Mouse (Mus musculus) midbrain, embryonic 10.5 days (tissue): ENCODE measurements around the gene Gp1ba. TPM values are rescaled to one million over a fixed set of nuclear protein-coding genes. Genes with fewer than 3 reads are reported as not detected.

ENCODE experiments used
- DNase-seq: peaks from one replicate; pipeline ENCODE4 v3.0.0-alpha.2; 2017; ENCODE audit warnings: low spot score
- H3K27ac ChIP-seq: fragments of 300-500 bp; sonication (generic); replicated peaks from 2 replicates; pipeline ENCODE4 v1.5.1; 2016; ENCODE audit warnings: mild to moderate bottlenecking
- H3K27me3 ChIP-seq: fragments of 300-500 bp; sonication (generic); 2 replicates; pipeline ENCODE4 v1.6.1; 2016; ENCODE audit warnings: low read depth, mild to moderate bottlenecking; ENCODE audit not compliant: poor library complexity, severe bottlenecking
- H3K36me3 ChIP-seq: fragments of 300-500 bp; sonication (generic); 2 replicates; pipeline ENCODE4 v1.6.1; 2016; ENCODE audit warnings: mild to moderate bottlenecking, moderate library complexity
- H3K4me1 ChIP-seq: fragments of 300-500 bp; sonication (generic); 2 replicates; pipeline ENCODE4 v1.6.1; 2016
- H3K4me3 ChIP-seq: fragments of 300-500 bp; sonication (generic); 2 replicates; pipeline ENCODE4 v1.5.1; 2016; ENCODE audit warnings: mild to moderate bottlenecking, moderate library complexity
- H3K9me3 ChIP-seq: fragments of 300-500 bp; sonication (generic); replicated peaks from 2 replicates; pipeline ENCODE4 v1.6.1; 2016; ENCODE audit warnings: mild to moderate bottlenecking
- WGBS: fragments of 180-500 bp; shearing (Covaris S2); methylation state at CpG from one replicate; pipeline ENCODE4 v1.1.7; 2016; 5-methylcytosine and 5-hydroxymethylcytosine counted together
- polyA plus RNA-seq: library from polyadenylated mRNA; unstranded; fragments of >200 nt; fragmentation: Nextera tagmentation; extraction: Ambion mirVana; gene quantifications from 2 replicates; pipeline ENCODE4 v1.2.1, GENCODE M21; 2016

Gp1ba gene
- polyA plus RNA-seq, 1 experiment from 2014 or later, result 0.44 TPM

DNA sequence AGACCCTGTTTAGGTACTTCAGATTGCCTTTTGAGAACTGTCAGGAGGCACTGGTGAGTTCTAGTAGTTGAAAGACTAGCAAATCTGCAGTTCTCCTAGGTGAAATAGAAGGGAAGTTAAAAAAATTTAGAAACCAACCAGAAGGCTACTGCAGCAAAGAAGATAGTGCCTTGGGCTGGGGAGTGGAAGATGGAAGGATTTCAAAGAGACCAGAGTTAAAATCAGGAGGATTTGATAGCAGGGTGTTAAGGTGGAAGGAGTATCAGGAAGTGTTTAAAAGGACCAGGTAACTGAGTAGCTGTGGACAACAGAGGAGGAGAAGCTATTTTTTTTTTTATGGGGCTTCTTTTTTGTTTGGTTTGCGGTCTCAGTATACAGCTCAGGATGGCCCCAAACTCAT, 1.2 kb upstream of the Gp1ba start:
- no peak overlapping the region for H3K27ac ChIP-seq
- WGBS, result 92% methylated on average over 1 of the region's 1 CpGs
- no peak overlapping the region for H3K4me3 ChIP-seq
- H3K36me3 ChIP-seq, result peaks cover 1% of the 10 kb centered on the region; the same call in 1 of the 2 replicates
- H3K27me3 ChIP-seq, result no peaks in the 10 kb centered on the region
- no peaks in the 10 kb centered on the region for H3K9me3 ChIP-seq
- H3K4me1 ChIP-seq, result no peaks in the 10 kb centered on the region
- DNase-seq, result no peak

DNA sequence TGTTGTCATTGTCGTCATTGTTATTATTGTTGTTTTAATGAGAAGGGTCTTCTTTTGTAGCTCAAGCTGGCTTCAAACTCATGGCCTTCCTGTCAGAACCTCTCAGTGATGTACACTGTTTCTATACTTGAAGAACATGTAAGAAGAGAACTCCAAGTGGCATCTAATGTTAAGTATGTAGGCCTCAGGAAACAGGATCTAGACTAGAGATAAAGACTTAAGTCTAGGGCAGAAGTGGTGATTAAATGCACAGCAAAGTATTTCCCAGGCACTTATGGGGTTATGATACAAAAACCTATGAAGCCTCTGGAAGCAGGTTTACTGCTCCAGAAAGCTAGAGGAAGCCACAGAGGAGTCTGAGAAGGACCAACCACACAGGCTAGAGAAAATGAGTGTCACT, 629 bp upstream of the Gp1ba start:
- Histone ChIP-seq H3K27me3 (no peaks in the 10 kb centered on the region), H3K36me3 (peaks cover 7% of the 10 kb centered on the region), H3K4me1 (no peaks in the 10 kb centered on the region), H3K27ac (no peak overlapping the region), H3K4me3 (no peak overlapping the region), H3K9me3 (no peaks in the 10 kb centered on the region)
- WGBS, result 88% methylated on average over 1 of the region's 1 CpGs
- DNase-seq, result no peak

DNA sequence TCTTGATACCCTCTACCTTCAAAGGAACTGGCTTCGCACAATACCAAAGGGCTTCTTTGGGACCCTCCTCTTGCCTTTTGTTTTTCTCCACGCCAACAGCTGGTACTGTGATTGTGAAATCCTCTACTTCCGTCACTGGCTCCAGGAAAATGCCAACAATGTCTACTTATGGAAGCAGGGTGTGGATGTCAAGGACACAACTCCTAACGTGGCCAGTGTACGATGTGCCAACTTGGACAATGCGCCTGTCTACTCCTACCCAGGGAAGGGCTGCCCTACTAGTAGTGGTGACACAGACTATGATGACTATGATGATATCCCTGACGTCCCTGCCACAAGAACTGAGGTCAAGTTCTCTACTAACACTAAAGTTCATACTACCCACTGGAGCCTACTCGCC, 1.1 kb downstream of the Gp1ba start:
- H3K27me3 ChIP-seq, result no peaks in the 10 kb centered on the region
- DNase-seq, result no peak
- peaks cover 23% of the 10 kb centered on the region for H3K36me3 ChIP-seq
- 82% methylated on average over 8 of the region's 8 CpGs for WGBS
- H3K4me1 ChIP-seq, result no peaks in the 10 kb centered on the region
- H3K4me3 ChIP-seq, result no peak overlapping the region
- H3K27ac ChIP-seq, result no peak overlapping the region
- H3K9me3 ChIP-seq, result no peaks in the 10 kb centered on the region

DNA sequence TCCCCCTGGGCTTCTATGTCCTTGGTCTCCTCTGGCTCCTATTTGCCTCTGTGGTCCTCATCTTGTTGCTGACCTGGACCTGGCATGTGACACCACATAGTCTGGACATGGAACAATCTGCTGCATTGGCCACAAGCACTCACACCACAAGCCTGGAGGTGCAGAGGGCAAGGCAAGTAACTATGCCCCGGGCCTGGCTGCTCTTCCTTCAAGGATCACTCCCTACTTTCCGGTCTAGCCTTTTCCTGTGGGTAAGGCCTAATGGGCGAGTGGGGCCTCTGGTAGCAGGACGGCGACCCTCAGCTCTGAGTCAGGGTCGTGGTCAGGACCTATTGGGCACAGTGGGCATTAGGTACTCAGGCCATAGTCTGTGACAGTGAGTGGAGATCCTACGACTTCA, 2.3 kb downstream of the Gp1ba start:
- WGBS, result 80% methylated on average over 7 of the region's 7 CpGs
- no peak for DNase-seq
- H3K36me3 ChIP-seq, result peaks cover 33% of the 10 kb centered on the region
- H3K27ac ChIP-seq, result no peak overlapping the region
- no peak overlapping the region for H3K4me3 ChIP-seq
- H3K4me1 ChIP-seq, result peaks cover 12% of the 10 kb centered on the region
- H3K27me3 ChIP-seq, result no peaks in the 10 kb centered on the region
- no peaks in the 10 kb centered on the region for H3K9me3 ChIP-seq

DNA sequence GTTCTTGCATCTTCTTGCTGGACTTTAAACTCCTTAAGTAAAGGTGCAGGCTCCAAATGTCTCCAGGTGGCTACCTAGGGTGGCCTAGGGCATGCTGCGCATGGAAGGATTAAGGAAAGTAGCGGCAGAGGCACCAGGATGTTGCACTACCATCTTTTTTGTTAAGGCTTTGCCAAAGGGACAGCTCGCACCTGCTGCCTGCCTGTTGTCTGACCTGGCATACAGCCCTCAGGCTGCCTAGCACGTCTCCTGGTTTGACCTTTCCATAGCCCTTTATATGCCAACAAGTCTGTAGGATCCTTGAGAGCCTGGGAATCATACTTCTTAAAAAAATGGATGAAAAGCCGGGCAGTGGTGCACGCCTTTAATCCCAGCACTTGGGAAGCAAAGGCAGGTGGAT, 4.1 kb downstream of the Gp1ba start:
- Histone ChIP-seq H3K4me3 (no peak overlapping the region), H3K27ac (no peak overlapping the region), H3K9me3 (no peaks in the 10 kb centered on the region), H3K36me3 (peaks cover 33% of the 10 kb centered on the region), H3K4me1 (peaks cover 22% of the 10 kb centered on the region), H3K27me3 (no peaks in the 10 kb centered on the region)
- WGBS, result 90% methylated on average over 6 of the region's 6 CpGs
- no peak for DNase-seq

DNA sequence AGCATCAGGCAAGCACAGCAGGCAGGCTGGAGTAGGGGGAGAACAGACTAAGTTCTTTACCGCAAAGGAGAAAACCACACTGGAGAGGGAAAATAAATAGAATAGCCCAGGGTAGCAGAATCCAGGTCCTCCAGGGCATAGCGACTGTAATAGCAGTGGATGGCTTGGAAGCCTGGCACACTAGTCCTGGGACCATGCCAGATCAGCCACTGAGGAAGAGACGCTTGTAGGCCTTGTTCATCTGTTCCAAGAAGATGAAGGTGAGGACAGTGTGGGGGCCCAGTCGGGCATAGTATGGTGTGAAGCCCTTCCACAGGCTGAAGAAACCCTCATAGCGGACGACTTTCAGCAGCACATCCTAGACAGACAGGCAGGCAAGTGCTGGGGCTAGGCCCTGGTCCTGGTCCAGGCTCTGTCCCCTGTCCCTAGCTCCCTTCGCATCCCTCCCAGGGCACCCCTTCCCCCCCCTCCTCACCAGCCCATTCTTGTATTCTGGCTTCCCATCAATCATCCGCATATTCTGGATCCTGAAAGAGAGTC, 5.7 kb downstream of the Gp1ba start:
- DNase-seq, result no peak
- H3K4me3 ChIP-seq, result peak overlapping the region; percentile 23
- no peaks in the 10 kb centered on the region for H3K27me3 ChIP-seq
- no peaks in the 10 kb centered on the region for H3K9me3 ChIP-seq
- WGBS, result 96% methylated on average over 8 of the region's 8 CpGs
- peaks cover 48% of the 10 kb centered on the region for H3K36me3 ChIP-seq
- peaks cover 35% of the 10 kb centered on the region for H3K4me1 ChIP-seq
- no peak overlapping the region for H3K27ac ChIP-seq

DNA sequence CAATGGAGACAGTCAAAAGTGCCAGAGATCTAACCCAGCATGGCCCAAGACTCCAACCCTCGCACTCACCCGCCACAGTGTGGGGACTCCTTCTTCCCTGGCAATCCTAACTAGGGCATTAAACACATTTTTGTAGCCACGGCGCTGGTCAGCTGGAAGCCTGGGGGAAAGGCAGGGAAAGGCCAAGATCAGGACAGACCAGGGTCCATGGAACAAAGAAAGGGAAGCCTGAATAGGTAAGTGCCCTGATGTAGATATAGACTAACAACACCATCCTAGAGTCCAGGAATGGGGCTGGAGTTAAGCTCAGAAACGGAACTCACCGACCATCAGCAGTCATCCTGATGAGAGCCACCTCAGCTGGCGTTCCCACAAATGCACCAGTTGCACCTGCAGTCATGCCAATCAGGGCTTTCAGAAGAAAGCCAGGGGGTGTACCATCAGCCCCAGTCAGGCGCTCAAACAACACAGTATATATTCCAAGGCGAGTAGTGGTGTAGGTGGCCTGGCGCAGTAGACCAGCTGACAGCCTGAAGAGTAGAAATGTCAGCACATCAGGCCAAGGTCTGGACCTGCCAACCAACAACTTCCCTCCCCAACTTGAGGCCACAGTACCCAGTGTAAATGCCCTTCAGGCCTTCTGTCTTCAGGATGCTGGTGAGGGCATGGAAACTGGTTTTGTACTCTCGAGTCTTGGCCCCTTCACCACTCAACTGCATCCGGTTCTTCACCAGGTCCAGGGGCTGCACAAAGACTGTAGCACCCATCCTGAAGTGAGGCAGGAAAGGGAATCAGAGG, 6.7 kb downstream of the Gp1ba start:
- no peaks in the 10 kb centered on the region for H3K9me3 ChIP-seq
- peak overlapping the region; percentile 95 for H3K27ac ChIP-seq
- DNase-seq, result no peak
- peaks cover 36% of the 10 kb centered on the region for H3K4me1 ChIP-seq
- WGBS, result 92% methylated on average over 12 of the region's 12 CpGs
- peaks cover 58% of the 10 kb centered on the region for H3K36me3 ChIP-seq
- no peaks in the 10 kb centered on the region for H3K27me3 ChIP-seq
- H3K4me3 ChIP-seq, result peak overlapping the region; percentile 90

DNA sequence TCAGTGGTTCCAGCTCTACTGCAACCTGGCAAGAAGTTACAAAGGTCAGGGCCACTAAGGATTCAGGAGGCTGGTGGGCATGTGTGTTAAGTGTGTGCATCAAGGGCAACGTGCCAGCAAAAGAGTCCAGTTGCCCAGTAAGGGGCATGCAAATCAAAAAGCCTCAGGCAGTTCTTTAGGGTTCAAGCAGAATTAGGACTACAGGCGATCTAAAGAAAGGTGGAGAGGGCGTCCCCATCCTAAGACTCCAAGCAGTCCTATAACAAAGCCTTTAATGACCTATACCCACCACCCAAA, 7.3 kb downstream of the Gp1ba start:
- peaks cover 41% of the 10 kb centered on the region for H3K4me1 ChIP-seq

DNA sequence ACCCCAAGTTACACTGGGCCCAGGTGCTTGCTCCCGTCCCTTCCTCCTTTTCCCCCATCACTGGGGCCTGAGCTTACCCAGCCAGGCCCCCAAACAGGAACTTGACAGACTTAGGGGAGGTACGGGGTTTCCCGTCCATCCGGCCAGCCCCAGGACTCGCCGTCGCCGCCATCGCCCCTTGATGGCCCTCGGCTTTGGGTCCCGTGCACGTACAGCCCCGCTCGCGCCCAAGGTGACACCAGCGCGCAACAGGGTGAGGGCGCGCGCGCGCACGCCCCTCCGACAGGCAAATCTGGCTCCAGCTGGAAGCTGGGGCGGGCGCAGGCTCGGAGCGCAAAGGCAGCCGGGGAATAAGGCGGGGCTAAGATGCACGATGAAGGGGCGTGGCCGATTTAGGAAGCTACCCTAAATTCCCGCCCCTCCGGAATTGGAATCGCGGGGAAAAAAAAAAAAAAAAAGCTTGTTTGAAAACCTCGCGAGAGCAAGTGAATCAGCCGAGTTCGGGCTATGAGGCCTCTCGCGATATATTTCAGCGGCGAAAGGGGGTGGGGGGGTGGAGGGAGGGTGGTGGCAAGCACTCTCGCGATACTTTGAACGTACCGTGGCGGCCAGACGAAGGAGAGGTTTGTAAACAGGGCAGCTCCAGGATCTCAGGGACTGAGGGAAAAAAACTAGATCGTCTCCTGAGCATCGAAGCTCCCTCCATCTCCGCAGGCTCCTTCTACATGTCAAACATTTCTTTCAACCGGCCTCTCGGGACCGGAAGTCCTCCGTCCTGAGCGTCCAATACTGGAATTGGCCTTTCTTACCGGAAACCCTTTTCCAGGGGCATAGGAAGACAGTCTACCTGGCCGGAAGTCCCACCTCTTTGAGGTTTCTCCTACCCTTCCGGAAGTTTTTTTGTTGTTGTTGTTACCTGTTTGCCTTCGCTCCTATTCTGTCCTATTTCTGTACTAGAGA, 8.0 kb downstream of the Gp1ba start, which contains the start of the genes Rnf167 and Slc25a11:
TSS of gene Rnf167 (plus strand) at position 545 of the 960 bp plus-strand sequence.
TSS of gene Slc25a11 (minus strand) at position 789 of the 960 bp plus-strand sequence.
- Histone ChIP-seq H3K27ac (peak within 1 kb of the TSS; percentile 95), H3K4me3 (peak within 1 kb of the TSS; percentile 90), H3K36me3 (peaks cover 71% of the 10 kb centered on the region), H3K27me3 (no peaks in the 10 kb centered on the region), H3K9me3 (no peaks in the 10 kb centered on the region), H3K4me1 (peaks cover 43% of the 10 kb centered on the region)
- DNase-seq, result peak; percentile 97
- WGBS, result under 1% methylated on average over 63 of the region's 63 CpGs

More for the DNA sequence above, 7.3 kb downstream of the Gp1ba start:
- peaks cover 64% of the 10 kb centered on the region for H3K36me3 ChIP-seq
- H3K9me3 ChIP-seq, result no peaks in the 10 kb centered on the region
- no peak for DNase-seq
- WGBS, result 27% methylated on average over 3 of the region's 3 CpGs
- peak overlapping the region; percentile 95 for H3K27ac ChIP-seq
- no peaks in the 10 kb centered on the region for H3K27me3 ChIP-seq
- H3K4me3 ChIP-seq, result peak overlapping the region; percentile 90

DNA sequence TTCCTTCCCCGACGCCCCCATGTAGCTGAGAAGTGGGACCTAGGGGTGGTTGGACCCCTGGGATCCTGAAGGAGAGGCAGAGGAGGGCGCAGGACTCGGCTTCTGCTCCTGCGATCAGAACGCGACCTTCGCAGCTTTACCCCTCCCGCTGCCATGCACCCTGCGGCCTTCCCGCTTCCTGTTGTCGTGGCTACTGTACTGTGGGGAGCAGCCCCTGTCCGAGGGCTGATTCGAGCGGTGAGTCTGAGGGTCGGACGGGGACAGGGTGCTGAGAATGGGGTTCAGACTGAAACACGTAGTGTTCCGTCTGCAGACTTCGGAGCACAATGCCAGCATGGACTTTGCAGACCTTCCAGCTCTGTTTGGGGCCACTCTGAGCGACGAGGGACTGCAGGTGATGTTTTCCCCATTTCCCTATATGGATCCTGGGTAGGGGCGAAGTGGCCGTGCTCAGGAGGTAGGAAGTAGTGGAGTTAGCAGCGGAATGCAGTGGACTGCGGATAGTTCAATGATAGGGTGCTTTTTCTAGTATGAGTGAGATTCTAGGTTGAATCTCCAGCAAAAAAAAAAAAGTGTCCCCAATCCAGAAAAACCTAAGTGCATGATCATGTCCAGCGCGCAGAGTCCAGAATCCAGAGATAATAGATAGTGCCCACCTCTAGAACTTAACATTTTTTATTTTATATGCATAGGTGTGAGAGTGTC, 8.9 kb downstream of the Gp1ba start:
- Histone ChIP-seq H3K27me3 (no peaks in the 10 kb centered on the region), H3K27ac (peak overlapping the region; percentile 95), H3K9me3 (no peaks in the 10 kb centered on the region), H3K4me3 (peak overlapping the region; percentile 90), H3K36me3 (peaks cover 78% of the 10 kb centered on the region), H3K4me1 (peaks cover 52% of the 10 kb centered on the region)
- WGBS, result 5% methylated on average over 28 of the region's 28 CpGs
- DNase-seq, result no peak

DNA sequence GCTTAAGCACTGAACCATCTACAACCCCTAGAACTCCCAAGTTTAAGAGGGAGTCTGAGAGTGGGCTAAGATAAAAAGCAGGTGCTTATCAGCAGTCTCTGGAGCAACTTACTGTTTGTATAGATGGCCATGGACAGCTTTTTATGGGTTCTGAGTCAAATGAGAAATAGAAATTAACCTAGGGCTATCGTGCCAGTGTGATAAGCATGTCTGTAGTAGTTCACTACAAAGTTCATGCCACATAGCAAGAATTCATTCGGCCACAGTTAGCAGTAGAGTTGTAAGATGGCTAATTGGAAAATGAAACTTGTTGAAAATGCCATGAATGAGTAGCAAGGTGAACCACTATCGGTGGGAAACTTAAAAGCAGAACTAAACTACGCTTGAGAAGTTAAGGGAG, 9.6 kb downstream of the Gp1ba start:
- Histone ChIP-seq H3K36me3 (peaks cover 75% of the 10 kb centered on the region), H3K27me3 (no peaks in the 10 kb centered on the region), H3K9me3 (no peaks in the 10 kb centered on the region), H3K27ac (no peak overlapping the region), H3K4me3 (peak overlapping the region; percentile 90), H3K4me1 (peaks cover 57% of the 10 kb centered on the region)
- no peak for DNase-seq
- 86% methylated on average over 4 of the region's 4 CpGs for WGBS

DNA sequence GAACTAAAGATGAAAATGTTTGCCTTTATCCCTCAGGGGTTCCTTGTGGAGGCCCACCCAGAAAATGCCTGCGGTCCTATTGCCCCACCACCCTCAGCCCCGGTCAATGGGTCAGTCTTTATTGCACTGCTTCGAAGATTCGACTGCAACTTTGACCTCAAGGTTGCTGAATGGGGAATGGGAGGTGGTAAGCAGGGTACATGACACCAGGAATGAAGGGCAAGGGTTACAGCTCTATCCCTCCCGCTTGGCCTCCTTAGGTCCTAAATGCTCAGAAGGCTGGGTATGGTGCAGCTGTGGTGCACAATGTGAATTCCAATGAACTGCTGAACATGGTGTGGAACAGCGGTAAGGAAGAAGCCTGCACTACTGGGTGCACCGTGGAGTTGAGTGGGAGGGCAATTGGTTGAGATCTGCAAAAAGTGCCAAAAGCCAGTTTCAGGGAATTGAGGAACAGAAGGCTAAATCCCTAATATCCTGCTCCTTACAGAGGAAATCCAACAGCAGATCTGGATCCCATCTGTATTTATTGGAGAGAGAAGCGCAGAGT, 10.3 kb downstream of the Gp1ba start:
- WGBS, result 85% methylated on average over 8 of the region's 8 CpGs
- Histone ChIP-seq H3K4me3 (peak overlapping the region; percentile 90; the same call in 1 of the 2 replicates), H3K4me1 (peaks cover 57% of the 10 kb centered on the region), H3K27ac (no peak overlapping the region), H3K9me3 (no peaks in the 10 kb centered on the region), H3K27me3 (no peaks in the 10 kb centered on the region), H3K36me3 (peaks cover 68% of the 10 kb centered on the region)
- DNase-seq, result no peak
